Mouse (Mus musculus) CH12.LX (cell line): ENCODE results near the gene Asap2. TPM values are rescaled to one million over a fixed set of nuclear protein-coding genes. Genes with fewer than 3 reads are reported as not detected.

Source experiments
- DNase-seq: peaks from one replicate; pipeline ENCODE4 v3.0.0-alpha.2; 2013; ENCODE audit errors: extremely low read depth
- H3K27ac ChIP-seq: 2 replicates; pipeline ENCODE4 v1.5.1; 2012; ENCODE audit warnings: low read depth, mild to moderate bottlenecking, control low read depth, moderate library complexity; ENCODE audit not compliant: insufficient read depth
- H3K27me3 ChIP-seq: replicated peaks from 2 replicates; pipeline ENCODE3; 2012; ENCODE audit warnings: inconsistent platforms
- H3K36me3 ChIP-seq, 2 experiments: replicated peaks in 1 of 2; 2 replicates each; pipeline versions ENCODE3 to v1.6.1; 2012; ENCODE audit warnings: inconsistent platforms in 1 of 2, low read length in 1 of 2, mild to moderate bottlenecking in 1 of 2, mixed read lengths in 1 of 2, moderate library complexity in 1 of 2; ENCODE audit not compliant: control insufficient read depth in 1 of 2, insufficient read depth in 1 of 2
- H3K4me1 ChIP-seq, 2 experiments: 2 replicates each; pipeline ENCODE4 v1.6.1; 2012; ENCODE audit warnings: inconsistent platforms in 1 of 2, moderate library complexity in 1 of 2; ENCODE audit not compliant: insufficient read depth in 2 of 2, control insufficient read depth in 1 of 2
- H3K4me2 ChIP-seq: 2 replicates; pipeline ENCODE4 v1.6.1; 2012; ENCODE audit warnings: low read depth, mild to moderate bottlenecking, control low read depth; ENCODE audit not compliant: poor library complexity, insufficient read depth, severe bottlenecking
- H3K4me3 ChIP-seq, 3 experiments: fragments of 150-350 bp in 1 of 3; sonication (generic) in 1 of 3; replicated peaks in 1 of 3; 2 replicates each; pipeline versions ENCODE3 to v1.5.1; 2011 to 2012; ENCODE audit warnings: low read depth in 2 of 3, low read length in 2 of 3, mild to moderate bottlenecking in 2 of 3, moderate library complexity in 2 of 3, control low read depth in 1 of 3, improper control_type of control experiment in 1 of 3, inconsistent platforms in 1 of 3, mixed read lengths in 1 of 3; ENCODE audit not compliant: poor library complexity in 1 of 3
- H3K79me2 ChIP-seq: replicated peaks from 2 replicates; pipeline ENCODE4 v1.6.1; 2012; ENCODE audit warnings: mild to moderate bottlenecking, moderate library complexity; ENCODE audit not compliant: control insufficient read depth, poor library complexity, insufficient read depth, severe bottlenecking; ENCODE audit errors: extremely low read depth
- H3K9ac ChIP-seq: 2 replicates; pipeline ENCODE4 v1.6.1; 2012; ENCODE audit warnings: low read depth, mild to moderate bottlenecking, control low read depth, moderate library complexity; ENCODE audit not compliant: insufficient read depth
- H3K9me3 ChIP-seq: replicated peaks from 2 replicates; pipeline ENCODE3; 2012; ENCODE audit warnings: low read length, inconsistent platforms, mixed read lengths
- BHLHE40 ChIP-seq: IDR thresholded peaks from 2 replicates; pipeline ENCODE4 v1.6.1; 2011; ENCODE audit warnings: mild to moderate bottlenecking, low read depth, low read length, improper control_type of control experiment
- CHD2 ChIP-seq: IDR thresholded peaks from 2 replicates; pipeline ENCODE4 v1.6.1; 2011; ENCODE audit warnings: low read length, improper control_type of control experiment
- CTCF ChIP-seq, 2 experiments: IDR thresholded peaks in 1 of 2; conservative IDR thresholded peaks in 1 of 2; 2 replicates each; pipeline ENCODE4 v1.5.1; 2011 to 2012; ENCODE audit warnings: low read depth in 2 of 2, low read length in 2 of 2, improper control_type of control experiment in 1 of 2, inconsistent platforms in 1 of 2, mild to moderate bottlenecking in 1 of 2, moderate library complexity in 1 of 2
- E2F4 ChIP-seq: IDR thresholded peaks from 2 replicates; pipeline ENCODE4 v1.6.1; 2011; ENCODE audit warnings: low read depth, low read length, improper control_type of control experiment; ENCODE audit not compliant: insufficient replicate concordance
- ELF1 ChIP-seq: IDR thresholded peaks from 2 replicates; pipeline ENCODE4 v1.6.1; 2014; ENCODE audit warnings: low read depth, mild to moderate bottlenecking, inconsistent platforms, low read length, improper control_type of control experiment
- EP300 ChIP-seq: IDR thresholded peaks from 2 replicates; pipeline ENCODE4 v1.6.1; 2011; ENCODE audit warnings: low read length, improper control_type of control experiment
- ETS1 ChIP-seq: conservative IDR thresholded peaks from 2 replicates; pipeline ENCODE4 v1.6.1; 2012; ENCODE audit warnings: low read depth, mild to moderate bottlenecking, inconsistent platforms, low read length, improper control_type of control experiment, moderate library complexity
- HCFC1 ChIP-seq: IDR thresholded peaks from 2 replicates; pipeline ENCODE4 v1.6.1; 2012; ENCODE audit warnings: low read depth, mild to moderate bottlenecking, inconsistent platforms, low read length, improper control_type of control experiment
- IRF4 ChIP-seq: IDR thresholded peaks from 2 replicates; pipeline ENCODE4 v1.6.1; 2014; ENCODE audit warnings: low read depth, mild to moderate bottlenecking, inconsistent platforms, low read length, improper control_type of control experiment
- KAT2A ChIP-seq: IDR thresholded peaks from 2 replicates; pipeline ENCODE4 v1.6.1; 2012; ENCODE audit warnings: low read length, improper control_type of control experiment, inconsistent platforms; ENCODE audit not compliant: insufficient replicate concordance
- MAFK ChIP-seq: IDR thresholded peaks from 2 replicates; pipeline ENCODE4 v1.6.1; 2011; ENCODE audit warnings: low read length, improper control_type of control experiment; ENCODE audit not compliant: insufficient replicate concordance
- MAX ChIP-seq: IDR thresholded peaks from 2 replicates; pipeline ENCODE4 v1.6.1; 2011; ENCODE audit warnings: low read length, improper control_type of control experiment
- MAZ ChIP-seq: IDR thresholded peaks from 2 replicates; pipeline ENCODE4 v1.6.1; 2012; ENCODE audit warnings: low read depth, mild to moderate bottlenecking, inconsistent platforms, low read length, improper control_type of control experiment, moderate library complexity
- MXI1 ChIP-seq: IDR thresholded peaks from 2 replicates; pipeline ENCODE4 v1.6.1; 2011; ENCODE audit warnings: mild to moderate bottlenecking, low read depth, low read length, improper control_type of control experiment
- NELFE ChIP-seq: IDR thresholded peaks from 2 replicates; pipeline ENCODE4 v1.6.1; 2011; ENCODE audit warnings: low read depth, low read length, improper control_type of control experiment
- NRF1 ChIP-seq: IDR thresholded peaks from 2 replicates; pipeline ENCODE4 v1.6.1; 2014; ENCODE audit warnings: low read depth, mild to moderate bottlenecking, inconsistent platforms, low read length, improper control_type of control experiment, moderate library complexity
- POLR2A ChIP-seq: IDR thresholded peaks from 2 replicates; pipeline ENCODE4 v1.6.1; 2011; ENCODE audit warnings: low read depth, mild to moderate bottlenecking, improper control_type of control experiment, low read length
- POLR2AphosphoS2 ChIP-seq: IDR thresholded peaks from 2 replicates; pipeline ENCODE4 v1.6.1; 2011; ENCODE audit warnings: low read depth, low read length, improper control_type of control experiment
- RAD21 ChIP-seq: IDR thresholded peaks from 2 replicates; pipeline ENCODE4 v1.6.1; 2011; ENCODE audit warnings: low read depth, mild to moderate bottlenecking, low read length, improper control_type of control experiment, moderate library complexity
- RCOR1 ChIP-seq: conservative IDR thresholded peaks from 2 replicates; pipeline ENCODE4 v1.6.1; 2012; ENCODE audit warnings: low read depth, mild to moderate bottlenecking, inconsistent platforms, low read length, improper control_type of control experiment
- SIN3A ChIP-seq: IDR thresholded peaks from 2 replicates; pipeline ENCODE4 v1.6.1; 2012; ENCODE audit warnings: low read length, improper control_type of control experiment, inconsistent platforms
- TBP ChIP-seq: conservative IDR thresholded peaks from 2 replicates; pipeline ENCODE4 v1.6.1; 2011; ENCODE audit warnings: low read depth, low read length, improper control_type of control experiment
- TCF12 ChIP-seq: IDR thresholded peaks from 2 replicates; pipeline ENCODE4 v1.6.1; 2014; ENCODE audit warnings: low read depth, mild to moderate bottlenecking, inconsistent platforms, low read length, improper control_type of control experiment
- USF2 ChIP-seq: conservative IDR thresholded peaks from 2 replicates; pipeline ENCODE4 v1.6.1; 2011; ENCODE audit warnings: low read depth, low read length, improper control_type of control experiment
- ZC3H11A ChIP-seq: IDR thresholded peaks from 2 replicates; pipeline ENCODE4 v1.6.1; 2012; ENCODE audit warnings: low read depth, mild to moderate bottlenecking, inconsistent platforms, low read length, improper control_type of control experiment
- ZMIZ1 ChIP-seq: IDR thresholded peaks from 2 replicates; pipeline ENCODE4 v1.6.1; 2012; ENCODE audit warnings: low read depth, mild to moderate bottlenecking, inconsistent platforms, low read length, improper control_type of control experiment
- dilution Hi-C: fragments of 300-500 bp; cut with MboI; formaldehyde crosslinking; loops from 2 replicates; pipeline ENCODE4 v1.14.3; 2020; ENCODE audit warnings: low sequenced_read_pairs; ENCODE audit not compliant: extremely low pct_unique_long_range_greater_than_20kb, extremely low pct_ligation_motif_present
- in situ Hi-C: fragments of 300-500 bp; cut with MboI; formaldehyde crosslinking; loops from 3 replicates; pipeline ENCODE4 v1.14.3; 2019; ENCODE audit warnings: low sequenced_read_pairs, low pct_ligation_motif_present, low pct_unique_long_range_greater_than_20kb, mixed read lengths
- polyA plus RNA-seq: library from polyadenylated mRNA; unstranded; fragments of >175 nt; gene quantifications from 2 replicates; pipeline ENCODE4 v1.2.1, GENCODE M21; 2012; ENCODE audit warnings: low read depth; ENCODE audit not compliant: insufficient read length
- total RNA-seq, 2 experiments: library from RNA; depleted of rRNA; stranded (reverse); fragments of 300-350 nt in 1 of 2; fragments of >200 nt in 1 of 2; gene quantifications; 2 replicates each; pipeline ENCODE4 v1.2.3; 2012 to 2014

The Asap2 gene
- total and polyA plus RNA-seq, 3 experiments = 0.17 to 0.64 (median 0.17) TPM

GRCm38 (mm10) chr12:21286243-21286622 is 296.0 kb downstream of the Asap2 start, which contains the start of gene Itgb1bp1:
Gene Itgb1bp1, minus strand, starts transcription at chr12:21286284.
- in situ Hi-C loops (loop anchor here (25.0 kb wide), 1 partner anchor 326 kb away; no protein-coding TSS in a partner anchor), dilution Hi-C loops (no loop called here)
- peak within 1 kb of the TSS; percentile 90 to 94 (median 92) for H3K4me3 ChIP-seq
- no peaks in the 10 kb centered on the region for H3K9me3 ChIP-seq
- H3K27me3 ChIP-seq = no peaks in the 10 kb centered on the region
- peaks cover 6 to 17% of the 10 kb centered on the region in 2 experiments; a peak in 3 of 4 replicates for H3K4me1 ChIP-seq
- peak; percentile 98 for DNase-seq
- TF ChIP-seq SIN3A = peak; percentile 91
- peak; percentile 72 for TF ChIP-seq POLR2A
- peak; percentile 93 for TF ChIP-seq NRF1
- TF ChIP-seq ELF1 = peak; percentile 93
- TF ChIP-seq CTCF (conservative IDR thresholded peaks at IDR 0.05 in 1 of 2, IDR thresholded peaks at IDR 0.05 in 1 of 2; ENCODE audit: low read depth in 2 of 2, low read length in 2 of 2) = no peak
- no peak for TF ChIP-seq EP300
- peak; percentile 66 for TF ChIP-seq TCF12
- TF ChIP-seq MAZ = peak; percentile 34; the same call in 1 of the 2 replicates
- no peak for TF ChIP-seq MXI1
- TF ChIP-seq MAX = no peak; the same call in 1 of the 2 replicates
- peak; percentile 57 for TF ChIP-seq IRF4
- TF ChIP-seq ZMIZ1 = no peak; the same call in 1 of the 2 replicates
- TF ChIP-seq RAD21 = no peak
- TF ChIP-seq ETS1 = peak; percentile 12; the same call in 1 of the 2 replicates
- peak; percentile 75 for TF ChIP-seq TBP
- TF ChIP-seq MAFK = no peak
- TF ChIP-seq HCFC1 = peak; percentile 89
- TF ChIP-seq E2F4 = no peak
- TF ChIP-seq NELFE = peak; percentile 67
- TF ChIP-seq POLR2AphosphoS2 = peak; percentile 51; the same call in 1 of the 2 replicates
- peak; percentile 80; the same call in 1 of the 2 replicates for TF ChIP-seq KAT2A
- TF ChIP-seq BHLHE40 = no peak
- TF ChIP-seq ZC3H11A = no peak
- TF ChIP-seq RCOR1 = 0 out of 2 replicates have a peak, but pooled peaks have one; percentile 34
- TF ChIP-seq USF2 = no peak
- peak; percentile 39 for TF ChIP-seq CHD2
- peak within 1 kb of the TSS; percentile 74 for H3K27ac ChIP-seq
- H3K36me3 ChIP-seq = peaks cover 13 to 47% of the 10 kb centered on the region in 2 experiments
- H3K9ac ChIP-seq = peak within 1 kb of the TSS; percentile 90
- peaks cover 46% of the 10 kb centered on the region for H3K79me2 ChIP-seq
- peak within 1 kb of the TSS; percentile 70 for H3K4me2 ChIP-seq
